Mouse (Mus musculus) ovary, postnatal 14 days (tissue): ENCODE data around the gene P2rx3.

Experiments
- DNase-seq: peaks from one replicate; pipeline ENCODE4 v3.0.0; 2022; ENCODE audit warnings: low spot score

The P2rx3 gene

GRCm38 (mm10) chr2:85043623-85044022 is 6.4 kb upstream of the P2rx3 start:
- no peak for DNase-seq

GRCm38 (mm10) chr2:85038336-85038735 is 1.1 kb upstream of the P2rx3 start:
- DNase-seq, result no peak

- no peak for DNase-seq
Observed at GRCm38 (mm10) chr2:85036507-85037046, 685 bp downstream of the P2rx3 start.

- DNase-seq, result no peak
Observed at GRCm38 (mm10) chr2:85034169-85034568, 3.1 kb downstream of the P2rx3 start.

- no peak for DNase-seq
Observed at GRCm38 (mm10) chr2:85033121-85033520, 4.1 kb downstream of the P2rx3 start.

- no peak for DNase-seq
Observed at GRCm38 (mm10) chr2:85030989-85031388, 6.3 kb downstream of the P2rx3 start.

- DNase-seq, result no peak
Observed at GRCm38 (mm10) chr2:85029897-85030296, 7.4 kb downstream of the P2rx3 start.

GRCm38 (mm10) chr2:85027281-85027680 is 10.0 kb downstream of the P2rx3 start:
- no peak for DNase-seq

- DNase-seq, result no peak
Observed at GRCm38 (mm10) chr2:85026178-85026577, 11.1 kb downstream of the P2rx3 start.

GRCm38 (mm10) chr2:85022043-85022442 is 15.2 kb downstream of the P2rx3 start:
- DNase-seq, result no peak

- DNase-seq, result no peak
Observed at GRCm38 (mm10) chr2:85014588-85014982, 22.7 kb downstream of the P2rx3 start.

- no peak for DNase-seq
Observed at GRCm38 (mm10) chr2:85013826-85014587, 23.3 kb downstream of the P2rx3 start.

GRCm38 (mm10) chr2:85012679-85013078 is 24.6 kb downstream of the P2rx3 start:
- DNase-seq, result no peak

GRCm38 (mm10) chr2:85011906-85012604 is 25.2 kb downstream of the P2rx3 start:
- no peak for DNase-seq

- no peak for DNase-seq
Observed at GRCm38 (mm10) chr2:85009212-85009611, 28.1 kb downstream of the P2rx3 start.

GRCm38 (mm10) chr2:85007729-85008128 is 29.5 kb downstream of the P2rx3 start:
- DNase-seq, result no peak

GRCm38 (mm10) chr2:85006600-85006999 is 30.7 kb downstream of the P2rx3 start:
- DNase-seq, result no peak

GRCm38 (mm10) chr2:85004341-85004740 is 32.9 kb downstream of the P2rx3 start:
- DNase-seq, result no peak

- no peak for DNase-seq
Observed at GRCm38 (mm10) chr2:85002575-85002974, 34.7 kb downstream of the P2rx3 start.

- DNase-seq, result no peak
Observed at GRCm38 (mm10) chr2:85001497-85001896, 35.8 kb downstream of the P2rx3 start.

GRCm38 (mm10) chr2:84999486-85000181 is 37.6 kb downstream of the P2rx3 start:
- no peak for DNase-seq

GRCm38 (mm10) chr2:84996376-84996775 is 40.9 kb downstream of the P2rx3 start:
- DNase-seq, result no peak

- DNase-seq, result no peak
Observed at GRCm38 (mm10) chr2:84987930-84988329, 49.3 kb downstream of the P2rx3 start, which contains the start of gene Prg3. Gene Prg3 (plus strand): TSS chr2:84988215.
